In the genomic region with DNA sequence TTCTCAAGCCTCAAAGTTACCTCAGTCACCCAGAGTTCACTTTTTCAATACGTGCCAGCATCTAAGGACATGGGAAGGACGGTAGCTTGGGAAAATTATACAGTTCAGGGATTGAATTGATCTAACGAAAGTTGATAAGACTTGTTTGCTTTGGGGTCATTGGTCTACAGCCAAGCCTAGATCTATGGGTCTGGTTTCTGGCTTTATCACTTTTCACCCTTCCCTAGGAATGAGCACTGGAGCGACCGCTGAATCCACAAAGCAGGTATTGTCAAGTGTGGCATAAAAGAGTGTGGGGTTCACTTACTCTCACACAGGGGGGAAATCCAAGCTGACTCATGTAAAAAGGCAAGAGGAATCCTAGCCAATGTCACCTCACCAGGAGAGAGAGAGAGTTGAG, we compare ENCODE assay signal across 22 mouse cellular contexts.
DNase-seq lines count a peak whose midpoint lies in the region; ATAC-seq and TF ChIP-seq lines count a peak whose summit lies in the region.
"Had no signal": no experiment of that assay in that cellular context is flagged by ENCODE, and none has a peak within 500 bp of the region (broad histone marks: within the 10 kb centered on the region; RNA-seq: fewer than 3 reads in every experiment).

No protein-coding gene starts in this region.

- H3K4me2 ChIP-seq in lung, embryonic 14.5 days, result no peak overlapping the region
- no peak overlapping the region for H3K4me2 ChIP-seq in intestine, embryonic 15.5 days (replicated peaks)
- no peak overlapping the region for H3K4me2 ChIP-seq in stomach, embryonic 15.5 days
- H3K4me2 ChIP-seq in heart, embryonic 12.5 days, result no peak overlapping the region
- H3K4me2 ChIP-seq: embryonic facial prominence, embryonic 12.5 days; forebrain, embryonic 13.5 days; forebrain, embryonic 15.5 days had no signal

- no peaks in the 10 kb centered on the region for H3K36me3 ChIP-seq in lung, embryonic 14.5 days (ENCODE audit: insufficient read depth)
- no peaks in the 10 kb centered on the region for H3K36me3 ChIP-seq in intestine, embryonic 15.5 days
- no peaks in the 10 kb centered on the region for H3K36me3 ChIP-seq in stomach, embryonic 15.5 days
- no peaks in the 10 kb centered on the region for H3K36me3 ChIP-seq in heart, embryonic 12.5 days
- H3K36me3 ChIP-seq: embryonic facial prominence, embryonic 10.5 days; embryonic facial prominence, embryonic 12.5 days; forebrain, embryonic 15.5 days had no signal

- DNase-seq in lung, embryonic 14.5 days, result peak; percentile 5
- no peak for DNase-seq in lung, postnatal 4 days
- DNase-seq in Muller cell, postnatal 12 days (ENCODE audit: inconsistent ontology term), result peak; percentile 73
- DNase-seq in layer of hippocampus, adult 11-12 months (ENCODE audit: low spot score), result no peak
- DNase-seq in layer of hippocampus, postnatal 25 days (ENCODE audit: extremely low spot score in 1 of 2, low spot score in 1 of 2), result no peak
- DNase-seq: adrenal gland, adult 8-10 months; adrenal gland, postnatal 14 days; adrenal gland, postnatal 36 days; cerebellum, adult 11-12 months; cerebellum, adult 2 months; cerebellum, adult 9-10 months; cerebellum, postnatal 10 days; cerebellum, postnatal 25 days had no signal

- H3K27ac ChIP-seq in lung, embryonic 14.5 days (ENCODE audit: low read depth), result no peak overlapping the region
- no peak overlapping the region for H3K27ac ChIP-seq in intestine, embryonic 15.5 days
- H3K27ac ChIP-seq in stomach, embryonic 15.5 days, result no peak overlapping the region
- H3K27ac ChIP-seq in heart, embryonic 12.5 days (ENCODE audit: poor library complexity, severe bottlenecking), result no peak overlapping the region
- H3K27ac ChIP-seq: embryonic facial prominence, embryonic 10.5 days; embryonic facial prominence, embryonic 12.5 days; forebrain, embryonic 13.5 days; forebrain, embryonic 15.5 days had no signal

- H3K9ac ChIP-seq in lung, embryonic 14.5 days, result no peak overlapping the region
- H3K9ac ChIP-seq in intestine, embryonic 15.5 days, result no peak overlapping the region
- H3K9ac ChIP-seq in stomach, embryonic 15.5 days, result no peak overlapping the region
- H3K9ac ChIP-seq in heart, embryonic 12.5 days, result no peak overlapping the region
- H3K9ac ChIP-seq: embryonic facial prominence, embryonic 12.5 days; forebrain, embryonic 13.5 days; forebrain, embryonic 15.5 days had no signal

- no peaks in the 10 kb centered on the region for H3K27me3 ChIP-seq in lung, embryonic 14.5 days (ENCODE audit: insufficient read depth, low read length)
- no peaks in the 10 kb centered on the region for H3K27me3 ChIP-seq in intestine, embryonic 15.5 days (replicated peaks)
- no peaks in the 10 kb centered on the region for H3K27me3 ChIP-seq in stomach, embryonic 15.5 days (replicated peaks)
- H3K27me3 ChIP-seq in heart, embryonic 12.5 days (replicated peaks), result no peaks in the 10 kb centered on the region
- H3K27me3 ChIP-seq: embryonic facial prominence, embryonic 12.5 days; forebrain, embryonic 13.5 days; forebrain, embryonic 15.5 days; Patski had no signal

- no peaks in the 10 kb centered on the region for H3K9me3 ChIP-seq in lung, embryonic 14.5 days (ENCODE audit: low read depth, low read length)
- no peaks in the 10 kb centered on the region for H3K9me3 ChIP-seq in intestine, embryonic 15.5 days
- H3K9me3 ChIP-seq in stomach, embryonic 15.5 days, result no peaks in the 10 kb centered on the region
- H3K9me3 ChIP-seq in heart, embryonic 12.5 days (replicated peaks), result peaks cover 6% of the 10 kb centered on the region
- H3K9me3 ChIP-seq: embryonic facial prominence, embryonic 10.5 days; embryonic facial prominence, embryonic 12.5 days; forebrain, embryonic 13.5 days; forebrain, embryonic 15.5 days had no signal

- WGBS in lung, embryonic 14.5 days, result 72% methylated on average over 5 of the region's 5 CpGs
- 62% methylated on average over 5 of the region's 5 CpGs for WGBS in intestine, embryonic 15.5 days
- 74% methylated on average over 5 of the region's 5 CpGs for WGBS in stomach, embryonic 15.5 days
- 75% methylated on average over 5 of the region's 5 CpGs for WGBS in heart, embryonic 12.5 days

- no peaks in the 10 kb centered on the region for H3K4me1 ChIP-seq in lung, embryonic 14.5 days (ENCODE audit: insufficient read depth)
- H3K4me1 ChIP-seq in intestine, embryonic 15.5 days (replicated peaks), result no peaks in the 10 kb centered on the region
- H3K4me1 ChIP-seq in stomach, embryonic 15.5 days, result no peaks in the 10 kb centered on the region
- peaks cover 11% of the 10 kb centered on the region for H3K4me1 ChIP-seq in heart, embryonic 12.5 days (replicated peaks)
- H3K4me1 ChIP-seq: embryonic facial prominence, embryonic 12.5 days; forebrain, embryonic 13.5 days; forebrain, embryonic 15.5 days had no signal

- ATAC-seq in lung, embryonic 14.5 days (ENCODE audit: insufficient read depth), result no peak
- ATAC-seq in intestine, embryonic 15.5 days, result peak; percentile 65
- ATAC-seq in stomach, embryonic 15.5 days (ENCODE audit: insufficient read depth, low FRiP score, low read depth), result peak; percentile 60; the same call in 1 of the 2 replicates
- ATAC-seq in heart, embryonic 12.5 days (ENCODE audit: insufficient number of reproducible peaks, low FRiP score), result no peak
- ATAC-seq: activated CD4-positive, CD25-positive, alpha-beta regulatory T cell, adult 4 months; forebrain, embryonic 13.5 days; forebrain, embryonic 15.5 days; Patski had no signal

- TF ChIP-seq CTCF in lung, embryonic 14.5 days (IDR thresholded peaks at IDR 0.05; ENCODE audit: low read depth), result no peak

- no peak overlapping the region for H3K4me3 ChIP-seq in lung, embryonic 14.5 days (ENCODE audit: low read depth, low read length)
- no peak overlapping the region for H3K4me3 ChIP-seq in intestine, embryonic 15.5 days (replicated peaks)
- H3K4me3 ChIP-seq in stomach, embryonic 15.5 days (replicated peaks), result no peak overlapping the region
- no peak overlapping the region for H3K4me3 ChIP-seq in heart, embryonic 12.5 days
- H3K4me3 ChIP-seq: embryonic facial prominence, embryonic 10.5 days; embryonic facial prominence, embryonic 12.5 days; forebrain, embryonic 13.5 days; forebrain, embryonic 15.5 days had no signal

Comparison
In these comparisons a context has a peak if more than half of its experiments do, and no peak if none do; other contexts are left out.
1. DNase-seq: peak in lung, embryonic 14.5 days (single experiment) and Muller cell, postnatal 12 days (single experiment); none in lung, postnatal 4 days (0 of 2), layer of hippocampus, adult 11-12 months (single experiment) and layer of hippocampus, postnatal 25 days (0 of 2).
2. ATAC-seq: peak in intestine, embryonic 15.5 days (single experiment) and stomach, embryonic 15.5 days (single experiment); none in lung, embryonic 14.5 days (single experiment) and heart, embryonic 12.5 days (single experiment).